Mouse (Mus musculus): ENCODE results near the gene Ism2. TPM values are rescaled to one million over a fixed set of nuclear protein-coding genes. Genes with fewer than 3 reads are reported as not detected.
"Not testable (repeated sequence)": the region's sequence is repeated elsewhere in the genome, so short reads cannot be mapped to it uniquely, and the experiment has no call there.

Gene Ism2
- polyA plus RNA-seq, 2 experiments from 2014 or later, result not detected

GRCm38 (mm10) chr12:87284726-87285125, 14.8 kb downstream of the Ism2 start:
- ATAC-seq, result no peak

GRCm38 (mm10) chr12:87284268-87284667, 15.2 kb downstream of the Ism2 start:
- no peak for ATAC-seq

GRCm38 (mm10) chr12:87283706-87284105, 15.8 kb downstream of the Ism2 start:
- no peak for ATAC-seq

- no peak for ATAC-seq
Measured at GRCm38 (mm10) chr12:87282743-87283142, 16.8 kb downstream of the Ism2 start.

- ATAC-seq, result no peak
Measured at GRCm38 (mm10) chr12:87281766-87282165, 17.7 kb downstream of the Ism2 start.

GRCm38 (mm10) chr12:87279879-87280278, 19.6 kb downstream of the Ism2 start:
- no peak for ATAC-seq

- no peak for ATAC-seq
Measured at GRCm38 (mm10) chr12:87279350-87279749, 20.2 kb downstream of the Ism2 start.

GRCm38 (mm10) chr12:87278118-87278730, 21.3 kb downstream of the Ism2 start:
- no peak for ATAC-seq

- ATAC-seq, result not testable (repeated sequence)
Measured at GRCm38 (mm10) chr12:87277251-87277650, 22.3 kb downstream of the Ism2 start.

GRCm38 (mm10) chr12:87274853-87275831, 24.4 kb downstream of the Ism2 start:
- no peak for ATAC-seq

GRCm38 (mm10) chr12:87267682-87268081, 31.8 kb downstream of the Ism2 start:
- no peak for ATAC-seq

- peak; percentile 3 for ATAC-seq
Measured at GRCm38 (mm10) chr12:87266827-87267603, 32.5 kb downstream of the Ism2 start.

- peak; percentile 96 for ATAC-seq
Measured at GRCm38 (mm10) chr12:87266108-87266826, 33.2 kb downstream of the Ism2 start, which contains the start of the genes Vipas39 and Ahsa1. Gene Vipas39, minus strand, starts transcription at chr12:87266256. Gene Ahsa1, plus strand, starts transcription at chr12:87266479.

GRCm38 (mm10) chr12:87265444-87265843, 34.1 kb downstream of the Ism2 start:
- ATAC-seq, result no peak

GRCm38 (mm10) chr12:87260562-87260961, 38.9 kb downstream of the Ism2 start:
- no peak for ATAC-seq

GRCm38 (mm10) chr12:87256629-87257028, 42.9 kb downstream of the Ism2 start:
- no peak for ATAC-seq

- ATAC-seq, result no peak
Measured at GRCm38 (mm10) chr12:87253878-87254277, 45.6 kb downstream of the Ism2 start.

- ATAC-seq, result no peak
Measured at GRCm38 (mm10) chr12:87250161-87250560, 49.3 kb downstream of the Ism2 start.

- no peak for ATAC-seq
Measured at GRCm38 (mm10) chr12:87238632-87239031, 60.9 kb downstream of the Ism2 start, which contains the start of gene Noxred1. Gene Noxred1, minus strand, starts transcription at chr12:87238732.

- ATAC-seq, result peak; percentile 52
Measured at GRCm38 (mm10) chr12:87236882-87237483, 62.5 kb downstream of the Ism2 start.

GRCm38 (mm10) chr12:87230379-87230895, 69.1 kb downstream of the Ism2 start:
- no peak for ATAC-seq

Measured in activated CD4-positive, CD25-positive, alpha-beta regulatory T cell, adult 4 months (primary cell).